Mouse (Mus musculus) CH12.LX (cell line): ENCODE measurements at regions not wholly inside any gene's neighbourhood (a gene's known extent, or its start where the extent isn't known, plus 50 kb on each side); places are given as distances from the start of the nearest gene placed in this dataset.

ENCODE experiments used
- BHLHE40 ChIP-seq: IDR thresholded peaks from 2 replicates; pipeline ENCODE4 v1.6.1; 2011; ENCODE audit warnings: mild to moderate bottlenecking, low read depth, low read length, improper control_type of control experiment
- CHD2 ChIP-seq: IDR thresholded peaks from 2 replicates; pipeline ENCODE4 v1.6.1; 2011; ENCODE audit warnings: low read length, improper control_type of control experiment
- CTCF ChIP-seq, 2 experiments: IDR thresholded peaks in 1 of 2; conservative IDR thresholded peaks in 1 of 2; 2 replicates each; pipeline ENCODE4 v1.5.1; 2011 to 2012; ENCODE audit warnings: low read depth in 2 of 2, low read length in 2 of 2, improper control_type of control experiment in 1 of 2, inconsistent platforms in 1 of 2, mild to moderate bottlenecking in 1 of 2, moderate library complexity in 1 of 2
- EP300 ChIP-seq: IDR thresholded peaks from 2 replicates; pipeline ENCODE4 v1.6.1; 2011; ENCODE audit warnings: low read length, improper control_type of control experiment
- ETS1 ChIP-seq: conservative IDR thresholded peaks from 2 replicates; pipeline ENCODE4 v1.6.1; 2012; ENCODE audit warnings: low read depth, mild to moderate bottlenecking, inconsistent platforms, low read length, improper control_type of control experiment, moderate library complexity
- JUND ChIP-seq: conservative IDR thresholded peaks from 2 replicates; pipeline ENCODE4 v1.6.1; 2011; ENCODE audit warnings: low read depth, low read length, improper control_type of control experiment
- KAT2A ChIP-seq: IDR thresholded peaks from 2 replicates; pipeline ENCODE4 v1.6.1; 2012; ENCODE audit warnings: low read length, improper control_type of control experiment, inconsistent platforms; ENCODE audit not compliant: insufficient replicate concordance
- NELFE ChIP-seq: IDR thresholded peaks from 2 replicates; pipeline ENCODE4 v1.6.1; 2011; ENCODE audit warnings: low read depth, low read length, improper control_type of control experiment
- RCOR1 ChIP-seq: conservative IDR thresholded peaks from 2 replicates; pipeline ENCODE4 v1.6.1; 2012; ENCODE audit warnings: low read depth, mild to moderate bottlenecking, inconsistent platforms, low read length, improper control_type of control experiment
- SIN3A ChIP-seq: IDR thresholded peaks from 2 replicates; pipeline ENCODE4 v1.6.1; 2012; ENCODE audit warnings: low read length, improper control_type of control experiment, inconsistent platforms
- ZC3H11A ChIP-seq: IDR thresholded peaks from 2 replicates; pipeline ENCODE4 v1.6.1; 2012; ENCODE audit warnings: low read depth, mild to moderate bottlenecking, inconsistent platforms, low read length, improper control_type of control experiment
- ZMIZ1 ChIP-seq: IDR thresholded peaks from 2 replicates; pipeline ENCODE4 v1.6.1; 2012; ENCODE audit warnings: low read depth, mild to moderate bottlenecking, inconsistent platforms, low read length, improper control_type of control experiment

- TF ChIP-seq SIN3A (no peak), ZMIZ1 (no peak), JUND (no peak), CTCF (conservative IDR thresholded peaks at IDR 0.05 in 1 of 2, IDR thresholded peaks at IDR 0.05 in 1 of 2; ENCODE audit: low read depth in 2 of 2, low read length in 2 of 2) (no peak), NELFE (no peak), CHD2 (no peak), ETS1 (no peak), RCOR1 (no peak), KAT2A (no peak), EP300 (no peak), BHLHE40 (no peak), ZC3H11A (no peak)
These were observed 113.9 kb upstream of the Adgrl4 start for GRCm38 (mm10) chr3:151323835-151324234.
